Mouse (Mus musculus): ENCODE data around the gene Bahcc1.

- TF ChIP-seq POLR2A (IDR thresholded peaks at IDR 0.05; ENCODE audit: extremely low read depth, insufficient read depth, low read length) (no peak), CTCF (IDR thresholded peaks at IDR 0.05; ENCODE audit: low read depth, low read length) (no peak)
These were observed 36.9 kb downstream of the Bahcc1 start for GRCm38 (mm10) chr11:120269498-120270104.

Data from liver, adult 2 months (tissue).